Mouse (Mus musculus): ENCODE results near the gene Olfr1323. TPM values are rescaled to one million over a fixed set of nuclear protein-coding genes. Genes with fewer than 3 reads are reported as not detected.

Olfr1323 gene
- total RNA-seq (2021), result not detected
- long read RNA-seq, experiment 1, result 0 reads
- long read RNA-seq, experiment 2, result 0 reads

GRCm38 (mm10) chrX:50019259-50019658, at the start of gene Olfr1323:
TSS of gene Olfr1323 (minus strand) at chrX:50019359.
- DNase-seq (ENCODE audit: low spot score in 2 of 2), result no peak

- no peak for DNase-seq (ENCODE audit: low spot score in 2 of 2)
These were observed 6.9 kb downstream of the Olfr1323 start for GRCm38 (mm10) chrX:50012242-50012641.

Other genes with a start within 250 kb of the Olfr1323 start
- gene Igsf1, start 221.6 kb downstream of the Olfr1323 start, total RNA-seq (2021), result 10 to 100 TPM in 1 of 2 experiments, 1 to 10 TPM in 1; 7.2 to 12.4 TPM
- not detected for gene Olfr1322, start 127.9 kb downstream of the Olfr1323 start, total RNA-seq (2021)

Measured in adrenal gland, postnatal 4 days (tissue).